In genomic region chr12:76004697-76005249, GRCm38 (mm10) we compare ENCODE assay signal across 9 mouse cellular contexts.
DNase-seq lines count a peak whose midpoint lies in the region; ATAC-seq and TF ChIP-seq lines count a peak whose summit lies in the region.
"Had no signal": no experiment of that assay in that cellular context is flagged by ENCODE, and none has a peak within 500 bp of the region (broad histone marks: within the 10 kb centered on the region; RNA-seq: fewer than 3 reads in every experiment).

No protein-coding gene starts in this region.

- H3K27me3 ChIP-seq in neural tube, embryonic 12.5 days (replicated peaks) = no peaks in the 10 kb centered on the region

- no peak overlapping the region for H3K27ac ChIP-seq in neural tube, embryonic 12.5 days
- H3K27ac ChIP-seq in layer of hippocampus, adult 2 months = no peak overlapping the region

- ATAC-seq in neural tube, embryonic 12.5 days (ENCODE audit: low FRiP score, low read depth) = peak; percentile 74; the same call in 1 of the 2 replicates
- ATAC-seq in frontal cortex, adult (ENCODE audit: low TSS enrichment) = no peak

- H3K36me3 ChIP-seq in neural tube, embryonic 12.5 days = peaks cover 41% of the 10 kb centered on the region

- no peak overlapping the region for H3K9ac ChIP-seq in neural tube, embryonic 12.5 days

- no peaks in the 10 kb centered on the region for H3K9me3 ChIP-seq in neural tube, embryonic 12.5 days

- 50% methylated on average over 9 of the region's 9 CpGs for WGBS in neural tube, embryonic 12.5 days

- H3K4me2 ChIP-seq in neural tube, embryonic 12.5 days (replicated peaks) = no peak overlapping the region

- no peak overlapping the region for H3K4me3 ChIP-seq in neural tube, embryonic 12.5 days
- H3K4me3 ChIP-seq in layer of hippocampus, adult 2 months = no peak overlapping the region
- H3K4me3 ChIP-seq: erythroblast, embryonic 14.5 days had no signal

- TF ChIP-seq CTCF in layer of hippocampus, adult 2 months (conservative IDR thresholded peaks at IDR 0.05) = no peak

- DNase-seq in adrenal gland, adult 2 months = peak; percentile 11
- DNase-seq in adrenal gland, postnatal 4 days (ENCODE audit: low spot score in 2 of 2) = no peak
- DNase-seq in c-Kit-positive CD71-positive TER-119-negative erythroid progenitor cells, embryonic 14.5 days (ENCODE audit: low read depth) = peak; percentile 40
- DNase-seq in gastrocnemius, postnatal 4 days (ENCODE audit: low spot score in 2 of 2) = peak; percentile 30 to 62
- peak; percentile 73 to 82 for DNase-seq in kidney, postnatal 4 days
- no peak for DNase-seq in layer of hippocampus, adult 2 months (ENCODE audit: low spot score in 2 of 2)

- H3K4me1 ChIP-seq in neural tube, embryonic 12.5 days = no peaks in the 10 kb centered on the region

Comparison
In these comparisons a context has a peak if more than half of its experiments do, and no peak if none do; other contexts are left out.
1. DNase-seq: peak in adrenal gland, adult 2 months (single experiment), c-Kit-positive CD71-positive TER-119-negative erythroid progenitor cells, embryonic 14.5 days (single experiment), gastrocnemius, postnatal 4 days (2 of 2) and kidney, postnatal 4 days (2 of 2); none in adrenal gland, postnatal 4 days (0 of 2) and layer of hippocampus, adult 2 months (0 of 2).